Mouse (Mus musculus) thymus, adult 2 months (tissue): ENCODE measurements around the gene Pinlyp.

Experiments
- CTCF ChIP-seq: fragments of 200-500 bp; IDR thresholded peaks from 2 replicates; pipeline ENCODE4 v1.5.1; 2012; ENCODE audit warnings: mild to moderate bottlenecking, control low read depth, low read length, moderate library complexity, borderline replicate concordance; ENCODE audit not compliant: control insufficient read depth, poor library complexity, insufficient read depth; ENCODE audit errors: extremely low read depth
- POLR2A ChIP-seq: fragments of 200-500 bp; IDR thresholded peaks from 2 replicates; pipeline ENCODE4 v1.6.1; 2012; ENCODE audit warnings: mild to moderate bottlenecking, low read length, control low read depth, moderate library complexity; ENCODE audit not compliant: control insufficient read depth, poor library complexity, insufficient read depth; ENCODE audit errors: extremely low read depth

DNA sequence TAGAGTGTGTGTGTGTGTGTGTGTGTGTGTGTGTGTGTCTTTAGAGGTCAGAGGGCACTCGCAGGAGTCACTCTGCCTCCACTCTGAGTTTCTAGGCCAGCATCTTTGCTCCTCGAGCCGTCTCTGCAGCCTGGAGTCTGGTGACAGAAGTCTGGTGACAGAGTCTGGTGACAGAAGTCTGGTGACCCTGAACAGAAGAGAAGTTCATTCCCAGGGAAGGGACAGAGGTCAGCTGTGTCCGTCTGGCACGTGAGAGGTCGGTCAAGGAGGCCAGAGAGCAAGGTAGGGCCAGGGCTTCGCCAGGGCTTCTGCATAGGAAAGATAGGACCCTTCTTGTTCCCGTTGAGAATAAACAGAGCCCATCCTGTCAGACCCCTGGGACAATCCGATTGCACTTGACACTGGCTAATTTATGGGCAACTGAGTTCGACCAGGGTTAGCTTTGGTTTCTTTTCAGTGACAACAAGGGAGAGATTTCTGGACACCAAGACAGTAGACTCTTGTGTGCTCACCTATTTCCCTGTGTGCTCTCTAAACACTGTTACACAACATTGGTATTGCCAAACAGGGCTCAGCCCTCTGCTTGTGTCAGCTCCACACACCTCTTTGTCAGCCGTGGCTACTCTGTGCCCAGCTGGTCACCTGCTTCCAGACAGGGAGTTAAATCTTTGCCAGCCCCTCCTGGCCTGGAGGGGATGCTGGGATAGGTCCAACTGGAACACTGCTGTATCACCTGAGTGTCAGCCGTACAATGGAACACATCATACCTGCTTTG, 6.3 kb upstream of the Pinlyp start:
- TF ChIP-seq POLR2A (no peak), CTCF (no peak)
